Mouse (Mus musculus) small intestine, adult 2 months (tissue): Measurements from ENCODE around the gene Tbxa2r. TPM values are rescaled to one million over a fixed set of nuclear protein-coding genes. Genes with fewer than 3 reads are reported as not detected.

ENCODE experiments used
- H3K27ac ChIP-seq: fragments of 200-500 bp; 2 replicates; pipeline ENCODE4 v1.5.1; 2012; ENCODE audit warnings: low read depth, low read length, control low read depth, inconsistent platforms; ENCODE audit not compliant: insufficient read depth
- H3K27me3 ChIP-seq: fragments of 200-500 bp; 2 replicates; pipeline ENCODE4 v1.6.1; 2012; ENCODE audit warnings: mild to moderate bottlenecking, moderate library complexity, low read length, inconsistent platforms; ENCODE audit not compliant: control insufficient read depth, insufficient read depth
- H3K36me3 ChIP-seq: fragments of 200-500 bp; 2 replicates; pipeline ENCODE4 v1.6.1; 2012; ENCODE audit warnings: mild to moderate bottlenecking, low read length, control low read depth, inconsistent platforms; ENCODE audit not compliant: control insufficient read depth, insufficient read depth
- H3K4me1 ChIP-seq: fragments of 200-500 bp; 2 replicates; pipeline ENCODE4 v1.6.1; 2012; ENCODE audit warnings: low read length, inconsistent platforms, mixed read lengths; ENCODE audit not compliant: control insufficient read depth, insufficient read depth, insufficient read length
- H3K4me3 ChIP-seq: fragments of 200-500 bp; 2 replicates; pipeline ENCODE4 v1.5.1; 2012; ENCODE audit warnings: low read depth, mild to moderate bottlenecking, control low read depth, inconsistent platforms, low read length, moderate library complexity
- CTCF ChIP-seq: fragments of 200-500 bp; IDR thresholded peaks from 2 replicates; pipeline ENCODE4 v1.5.1; 2012; ENCODE audit warnings: low read depth, mild to moderate bottlenecking, control low read depth, inconsistent platforms, low read length, moderate library complexity, mixed read lengths; ENCODE audit not compliant: insufficient replicate concordance, insufficient read length; ENCODE audit errors: extremely low read depth
- POLR2A ChIP-seq: fragments of 200-500 bp; IDR thresholded peaks from 2 replicates; pipeline ENCODE4 v1.6.1; 2012; ENCODE audit warnings: low read depth, mild to moderate bottlenecking, control low read depth, inconsistent platforms, low read length, moderate library complexity
- WGBS: fragments of 180-500 bp; shearing (Covaris S2); methylation state at CpG from one replicate; pipeline ENCODE4 v1.1.7; 2018; 5-methylcytosine and 5-hydroxymethylcytosine counted together
- polyA plus RNA-seq: library from polyadenylated mRNA; depleted of rRNA; stranded (reverse); fragments of >200 nt; gene quantifications from 2 replicates; pipeline ENCODE4 v1.2.3, GENCODE M21; 2012

The Tbxa2r gene
- polyA plus RNA-seq, 1 experiment, result 10.2 TPM

GRCm38 (mm10) chr10:81345162-81345534, 16.6 kb downstream of the Tbxa2r start:
- 77% methylated on average over 4 of the region's 4 CpGs for WGBS
- Histone ChIP-seq H3K27me3 (peaks cover 16% of the 10 kb centered on the region), H3K36me3 (peaks cover 9% of the 10 kb centered on the region), H3K4me1 (peaks cover 36% of the 10 kb centered on the region), H3K27ac (no peak overlapping the region), H3K4me3 (no peak overlapping the region)
- TF ChIP-seq POLR2A (no peak), CTCF (no peak)

- 11% methylated on average over 55 of the region's 55 CpGs for WGBS
- Histone ChIP-seq H3K4me3 (peak overlapping the region; percentile 62), H3K4me1 (peaks cover 32% of the 10 kb centered on the region), H3K27me3 (peaks cover 16% of the 10 kb centered on the region), H3K27ac (peak overlapping the region; percentile 45; the same call in 1 of the 2 replicates), H3K36me3 (peaks cover 9% of the 10 kb centered on the region)
- peak; percentile 35; the same call in 1 of the 2 replicates for TF ChIP-seq POLR2A
- 0 out of 2 replicates have a peak, but pooled peaks have one; percentile 11 for TF ChIP-seq CTCF
These were observed 18.0 kb downstream of the Tbxa2r start for GRCm38 (mm10) chr10:81346453-81347067.

- Histone ChIP-seq H3K27ac (peak overlapping the region; percentile 61; the same call in 1 of the 2 replicates), H3K36me3 (peaks cover 9% of the 10 kb centered on the region), H3K27me3 (no peaks in the 10 kb centered on the region), H3K4me3 (peak overlapping the region; percentile 75), H3K4me1 (peaks cover 32% of the 10 kb centered on the region)
- TF ChIP-seq CTCF (no peak), POLR2A (no peak; the same call in 1 of the 2 replicates)
- WGBS, result 9% methylated on average over 12 of the region's 12 CpGs
These were observed 20.6 kb downstream of the Tbxa2r start for GRCm38 (mm10) chr10:81349146-81349545.

DNA sequence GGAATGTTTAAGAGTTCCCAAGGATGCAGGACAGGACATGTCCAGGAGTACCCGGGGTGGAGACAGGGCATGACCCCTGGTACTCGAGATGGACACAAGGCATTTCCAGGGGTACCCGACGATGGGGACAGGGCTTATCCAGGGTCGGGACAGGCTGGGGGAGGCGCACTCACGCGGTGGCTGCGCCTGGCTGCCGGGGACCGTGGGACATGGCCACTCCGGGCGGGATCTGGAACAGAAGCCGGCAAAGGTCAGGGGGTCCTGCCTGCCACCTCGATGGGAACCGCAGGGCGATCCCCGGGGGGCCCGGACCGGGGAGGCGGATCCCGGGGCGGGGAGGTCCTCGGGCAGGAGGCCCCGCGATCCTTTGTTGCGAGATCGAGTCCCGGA, 21.4 kb downstream of the Tbxa2r start:
- Histone ChIP-seq H3K27me3 (no peaks in the 10 kb centered on the region), H3K27ac (peak overlapping the region; percentile 61), H3K36me3 (peaks cover 9% of the 10 kb centered on the region), H3K4me1 (peaks cover 30% of the 10 kb centered on the region), H3K4me3 (peak overlapping the region; percentile 75)
- TF ChIP-seq POLR2A (no peak), CTCF (no peak)
- WGBS, result 1% methylated on average over 29 of the region's 29 CpGs

GRCm38 (mm10) chr10:81350351-81351063, 22.0 kb downstream of the Tbxa2r start, which contains the start of gene Hmg20b:
TSS of gene Hmg20b (minus strand) at chr10:81350480.
- peaks cover 30% of the 10 kb centered on the region for H3K4me1 ChIP-seq
- peak within 1 kb of the TSS; percentile 71 for H3K27ac ChIP-seq
- H3K36me3 ChIP-seq, result peaks cover 9% of the 10 kb centered on the region
- H3K27me3 ChIP-seq, result no peaks in the 10 kb centered on the region
- H3K4me3 ChIP-seq, result peak within 1 kb of the TSS; percentile 75
- peak; percentile 99; the same call in 1 of the 2 replicates for TF ChIP-seq CTCF
- peak; percentile 28; the same call in 1 of the 2 replicates for TF ChIP-seq POLR2A
- 1% methylated on average over 54 of the region's 54 CpGs for WGBS

DNA sequence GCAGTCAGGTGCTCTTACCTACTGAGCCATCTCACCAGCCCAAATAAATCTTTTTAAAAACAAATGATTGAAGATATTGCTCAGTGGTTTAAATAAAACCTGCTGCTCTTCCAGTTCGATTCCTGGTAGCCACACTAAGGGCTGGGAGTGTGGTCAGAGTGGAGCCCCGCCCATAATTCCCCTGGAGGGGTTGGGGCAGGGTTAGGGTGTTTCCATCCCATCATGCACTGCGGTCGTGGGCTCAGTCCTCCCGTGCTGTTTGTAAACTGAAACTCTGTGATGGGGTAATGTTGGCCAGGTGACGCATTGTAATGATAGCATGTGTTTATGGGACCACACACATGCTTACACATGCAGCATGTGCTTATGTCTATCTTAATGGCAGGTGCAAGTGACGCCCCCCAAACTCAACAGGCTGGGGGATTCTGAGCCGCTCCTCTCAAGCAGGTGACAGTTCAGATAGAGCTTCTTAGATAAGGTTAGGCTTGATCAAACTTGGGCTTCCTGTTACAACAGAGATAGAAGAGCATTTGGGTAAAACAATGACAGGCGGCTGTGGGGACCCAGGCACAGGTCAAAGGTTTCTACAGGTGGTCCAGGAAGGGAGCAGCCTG, 23.3 kb downstream of the Tbxa2r start:
- H3K4me3 ChIP-seq, result no peak overlapping the region
- TF ChIP-seq POLR2A, result no peak
- no peak for TF ChIP-seq CTCF
- H3K27me3 ChIP-seq, result no peaks in the 10 kb centered on the region
- peaks cover 26% of the 10 kb centered on the region for H3K4me1 ChIP-seq
- WGBS, result 12% methylated on average over 9 of the region's 9 CpGs
- no peak overlapping the region; the same call in 1 of the 2 replicates for H3K27ac ChIP-seq
- peaks cover 9% of the 10 kb centered on the region for H3K36me3 ChIP-seq
